Mouse (Mus musculus) spleen, postnatal 0 days (tissue): Measurements from ENCODE around the gene Gm4744. TPM values are rescaled to one million over a fixed set of nuclear protein-coding genes. Genes with fewer than 3 reads are reported as not detected.

Experiments used
- polyA plus RNA-seq: library from polyadenylated mRNA; unstranded; fragments of >200 nt; fragmentation: Nextera tagmentation; extraction: Ambion mirVana; gene quantifications from 2 replicates; pipeline ENCODE4 v1.2.1, GENCODE M21; 2015

Gm4744 gene
- not detected in 2 replicates for polyA plus RNA-seq

DNA sequence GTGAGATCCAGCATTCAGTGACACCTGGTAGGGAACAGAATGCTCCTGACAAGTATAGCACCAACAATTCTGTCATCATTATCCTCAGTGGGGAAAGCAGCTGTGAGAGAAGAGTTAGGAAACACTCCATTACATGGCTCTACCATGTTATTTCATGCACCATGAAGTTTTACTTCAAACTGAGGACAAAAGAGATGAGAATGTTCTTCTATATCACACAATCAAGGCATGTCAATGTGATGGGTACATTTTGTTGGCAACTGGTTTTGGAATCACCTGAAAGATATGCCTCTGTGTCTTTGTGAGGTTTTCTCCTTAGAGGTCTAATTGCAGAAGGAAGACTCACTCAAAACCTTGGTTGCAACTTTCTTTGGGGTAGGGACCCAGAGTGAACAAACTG is at the start of gene Gm4744:
Gm4744 (minus strand) TSS at position 101 of the 400 bp plus-strand sequence.

DNA sequence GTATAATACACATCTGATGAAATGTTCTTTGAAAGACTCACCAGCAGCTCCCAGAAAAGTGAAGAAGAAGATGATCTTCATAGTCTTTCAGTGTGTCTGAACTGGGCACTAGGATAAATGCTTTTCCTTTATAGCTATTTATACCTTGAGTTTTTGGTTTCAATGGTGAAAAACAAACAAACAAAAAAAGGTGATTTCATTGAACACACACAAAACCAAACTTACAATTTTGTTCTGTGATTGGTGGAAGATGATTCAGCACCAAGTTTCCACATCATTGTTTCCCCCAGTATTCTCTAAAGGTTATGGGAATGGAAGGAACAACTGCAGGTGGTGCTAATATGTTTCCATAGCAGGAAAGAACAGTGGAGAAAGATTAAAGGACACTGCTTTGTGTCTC is 47.7 kb upstream of the Gm4744 start, which contains the start of gene Gm2663:
Gm2663 (minus strand) TSS at position 101 of the 400 bp plus-strand sequence.

DNA sequence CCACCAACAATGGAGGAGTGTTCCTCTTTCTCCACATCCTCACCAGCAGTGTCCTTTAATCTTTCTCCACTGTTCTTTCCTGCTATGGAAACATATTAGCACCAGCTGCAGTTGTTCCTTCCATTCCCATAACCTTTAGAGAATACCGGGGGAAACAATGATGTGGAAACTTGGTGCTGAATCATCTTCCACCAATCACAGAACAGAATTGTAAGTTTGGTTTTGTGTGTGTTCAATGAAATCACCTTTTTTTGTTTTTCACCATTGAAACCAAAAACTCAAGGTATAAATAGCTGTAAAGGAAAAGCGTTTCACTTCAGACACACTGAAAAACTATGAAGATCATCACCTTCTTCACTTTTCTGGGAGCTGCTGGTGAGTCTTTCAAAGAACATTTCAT is 12.8 kb upstream of the Gm4744 start, which contains the start of gene 1810009J06Rik:
1810009J06Rik (plus strand) TSS at position 301 of the 400 bp plus-strand sequence.

DNA sequence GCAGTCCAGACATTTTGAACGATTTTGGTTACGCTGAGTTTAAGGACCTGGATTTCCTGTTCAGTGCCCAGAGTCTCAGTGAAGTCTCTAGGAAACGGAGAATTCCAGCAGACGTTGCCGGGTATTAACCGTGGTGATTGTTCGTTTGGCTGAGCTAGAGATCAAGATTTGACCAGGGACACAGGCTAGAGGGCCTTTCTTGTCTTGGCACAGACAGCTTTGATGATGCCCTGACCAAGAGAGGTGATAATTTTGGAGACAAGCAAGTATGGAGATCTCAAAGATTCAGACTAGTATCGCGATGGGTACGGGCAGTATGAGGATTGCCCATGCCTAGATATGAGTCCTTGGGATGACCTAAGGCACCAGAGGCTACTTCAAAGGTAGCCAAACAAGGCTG is 11.2 kb downstream of the Gm4744 start, which contains the start of gene 1700074P13Rik:
1700074P13Rik (minus strand) TSS at position 101 of the 400 bp plus-strand sequence.

DNA sequence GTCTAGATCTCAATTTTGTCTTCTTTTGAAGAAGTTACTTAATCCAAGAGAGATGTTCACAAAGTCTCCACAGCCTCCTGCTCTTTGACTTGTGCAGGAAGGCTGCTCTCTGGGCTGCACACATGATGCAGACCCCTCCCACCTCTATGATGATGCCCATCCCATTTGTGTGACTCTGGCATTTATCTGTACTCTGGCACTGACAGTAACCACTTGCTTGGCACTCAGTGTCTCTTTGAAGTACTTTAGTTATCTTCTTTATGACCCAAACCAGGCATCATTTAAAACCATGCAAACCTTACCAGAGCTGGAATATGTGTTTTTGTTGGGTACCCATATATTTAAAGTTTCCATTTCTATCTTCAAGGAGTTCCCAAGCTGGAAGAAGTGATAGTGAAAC is 51.4 kb downstream of the Gm4744 start, which contains the start of gene Prss58:
Prss58 (minus strand) TSS at position 101 of the 400 bp plus-strand sequence.

Other genes starting within 250 kb of the Gm4744 start
- not detected in 2 replicates for gene Moxd2, start 64.4 kb downstream of the Gm4744 start, polyA plus RNA-seq
- not detected in 2 replicates for gene Prss58, start 51.5 kb downstream of the Gm4744 start, polyA plus RNA-seq
- not detected in 2 replicates for gene 1700074P13Rik, start 11.3 kb downstream of the Gm4744 start, polyA plus RNA-seq
- 1.4 and 13.1 TPM in 2 replicates for gene 1810009J06Rik, start 12.9 kb upstream of the Gm4744 start, polyA plus RNA-seq
- gene Gm2663, start 47.6 kb upstream of the Gm4744 start, polyA plus RNA-seq: 0.96 and 11.2 TPM in 2 replicates
- gene 2210010C04Rik, start 83.6 kb upstream of the Gm4744 start, polyA plus RNA-seq: 5.9 and 18.4 TPM in 2 replicates